Mouse (Mus musculus): ENCODE data around the gene Ralgps1. TPM values are rescaled to one million over a fixed set of nuclear protein-coding genes. Genes with fewer than 3 reads are reported as not detected.
A peak's percentile ranks its signal among the peaks of the same experiment; 100 is the strongest.
"Not testable (repeated sequence)": the region's sequence is repeated elsewhere in the genome, so short reads cannot be mapped to it uniquely, and the experiment has no call there.

The Ralgps1 gene
- polyA plus RNA-seq, 1 experiment from 2014 or later, result 5.2 TPM

GRCm38 (mm10) chr2:33211263-33211662 lies 160.0 kb downstream of the Ralgps1 start:
- H3K9ac ChIP-seq (ENCODE audit: low read length); ATAC-seq (ENCODE audit: low read depth): not testable (repeated sequence)

GRCm38 (mm10) chr2:33210841-33211240 lies 160.4 kb downstream of the Ralgps1 start:
- Histone ChIP-seq H3K9me3 (ENCODE audit: control insufficient read depth, low read length) (no peaks in the 10 kb centered on the region), H3K27ac (ENCODE audit: low read length) (no peak overlapping the region), H3K9ac (ENCODE audit: low read length) (no peak overlapping the region), H3K36me3 (ENCODE audit: control insufficient read depth, insufficient read depth, low read length) (no peaks in the 10 kb centered on the region), H3K4me1 (replicated peaks; ENCODE audit: control insufficient read depth, insufficient read depth, low read length) (peaks cover 7% of the 10 kb centered on the region), H3K4me3 (ENCODE audit: low read length) (no peak overlapping the region), H3K4me2 (ENCODE audit: low read depth, low read length) (no peak overlapping the region), H3K27me3 (ENCODE audit: control insufficient read depth, insufficient read depth, low read depth, low read length) (no peaks in the 10 kb centered on the region)
- no peak for ATAC-seq (ENCODE audit: low read depth)
- 62% methylated on average over 2 of the region's 2 CpGs for WGBS

More at GRCm38 (mm10) chr2:33211263-33211662, 160.0 kb downstream of the Ralgps1 start:
- H3K27me3 ChIP-seq (ENCODE audit: control insufficient read depth, insufficient read depth, low read depth, low read length); H3K4me1 ChIP-seq (replicated peaks; ENCODE audit: control insufficient read depth, insufficient read depth, low read length); H3K27ac ChIP-seq (ENCODE audit: low read length); H3K4me2 ChIP-seq (ENCODE audit: low read depth, low read length); H3K4me3 ChIP-seq (ENCODE audit: low read length); H3K36me3 ChIP-seq (ENCODE audit: control insufficient read depth, insufficient read depth, low read length); H3K9me3 ChIP-seq (ENCODE audit: control insufficient read depth, low read length): not testable (repeated sequence)
- WGBS, result 83% methylated on average over 11 of the region's 11 CpGs

GRCm38 (mm10) chr2:33208134-33208533 lies 163.2 kb downstream of the Ralgps1 start:
- no peak for ATAC-seq (ENCODE audit: low read depth)
- no peaks in the 10 kb centered on the region for H3K27me3 ChIP-seq (ENCODE audit: control insufficient read depth, insufficient read depth, low read depth, low read length)
- no peak overlapping the region for H3K27ac ChIP-seq (ENCODE audit: low read length)
- H3K4me1 ChIP-seq (replicated peaks; ENCODE audit: control insufficient read depth, insufficient read depth, low read length), result peaks cover 19% of the 10 kb centered on the region
- no peak overlapping the region for H3K4me2 ChIP-seq (ENCODE audit: low read depth, low read length)
- H3K36me3 ChIP-seq (ENCODE audit: control insufficient read depth, insufficient read depth, low read length), result no peaks in the 10 kb centered on the region
- H3K4me3 ChIP-seq (ENCODE audit: low read length), result no peak overlapping the region
- 77% methylated on average over 5 of the region's 5 CpGs for WGBS
- H3K9ac ChIP-seq (ENCODE audit: low read length), result no peak overlapping the region
- H3K9me3 ChIP-seq (ENCODE audit: control insufficient read depth, low read length), result no peaks in the 10 kb centered on the region

GRCm38 (mm10) chr2:33207069-33207468 lies 164.2 kb downstream of the Ralgps1 start:
- Histone ChIP-seq H3K4me3 (ENCODE audit: low read length) (no peak overlapping the region), H3K36me3 (ENCODE audit: control insufficient read depth, insufficient read depth, low read length) (no peaks in the 10 kb centered on the region), H3K9ac (ENCODE audit: low read length) (no peak overlapping the region), H3K4me1 (replicated peaks; ENCODE audit: control insufficient read depth, insufficient read depth, low read length) (peaks cover 23% of the 10 kb centered on the region), H3K9me3 (ENCODE audit: control insufficient read depth, low read length) (no peaks in the 10 kb centered on the region), H3K4me2 (ENCODE audit: low read depth, low read length) (no peak overlapping the region), H3K27ac (ENCODE audit: low read length) (no peak overlapping the region), H3K27me3 (ENCODE audit: control insufficient read depth, insufficient read depth, low read depth, low read length) (no peaks in the 10 kb centered on the region)
- no peak for ATAC-seq (ENCODE audit: low read depth)
- WGBS, result 31% methylated on average over 4 of the region's 4 CpGs

GRCm38 (mm10) chr2:33205939-33206525 lies 165.3 kb downstream of the Ralgps1 start:
- Histone ChIP-seq H3K4me1 (replicated peaks; ENCODE audit: control insufficient read depth, insufficient read depth, low read length) (peaks cover 23% of the 10 kb centered on the region), H3K9me3 (ENCODE audit: control insufficient read depth, low read length) (no peaks in the 10 kb centered on the region), H3K4me2 (ENCODE audit: low read depth, low read length) (no peak overlapping the region), H3K36me3 (ENCODE audit: control insufficient read depth, insufficient read depth, low read length) (no peaks in the 10 kb centered on the region), H3K4me3 (ENCODE audit: low read length) (no peak overlapping the region), H3K27me3 (ENCODE audit: control insufficient read depth, insufficient read depth, low read depth, low read length) (no peaks in the 10 kb centered on the region), H3K27ac (ENCODE audit: low read length) (no peak overlapping the region), H3K9ac (ENCODE audit: low read length) (no peak overlapping the region)
- 41% methylated on average over 14 of the region's 14 CpGs for WGBS
- ATAC-seq (ENCODE audit: low read depth), result no peak

- no peak overlapping the region for H3K9ac ChIP-seq (ENCODE audit: low read length)
- peaks cover 23% of the 10 kb centered on the region for H3K4me1 ChIP-seq (replicated peaks; ENCODE audit: control insufficient read depth, insufficient read depth, low read length)
- no peaks in the 10 kb centered on the region for H3K9me3 ChIP-seq (ENCODE audit: control insufficient read depth, low read length)
- peak; percentile 58; the same call in 1 of the 2 replicates for ATAC-seq (ENCODE audit: low read depth)
- no peak overlapping the region for H3K4me3 ChIP-seq (ENCODE audit: low read length)
- H3K27me3 ChIP-seq (ENCODE audit: control insufficient read depth, insufficient read depth, low read depth, low read length), result no peaks in the 10 kb centered on the region
- no peaks in the 10 kb centered on the region for H3K36me3 ChIP-seq (ENCODE audit: control insufficient read depth, insufficient read depth, low read length)
- 40% methylated on average over 5 of the region's 5 CpGs for WGBS
- no peak overlapping the region for H3K4me2 ChIP-seq (ENCODE audit: low read depth, low read length)
- peak overlapping the region; percentile 20; the same call in 1 of the 2 replicates for H3K27ac ChIP-seq (ENCODE audit: low read length)
These were observed 166.3 kb downstream of the Ralgps1 start for GRCm38 (mm10) chr2:33204980-33205379.

GRCm38 (mm10) chr2:33203284-33203683 lies 168.0 kb downstream of the Ralgps1 start:
- H3K4me2 ChIP-seq (ENCODE audit: low read depth, low read length), result no peak overlapping the region
- H3K4me1 ChIP-seq (replicated peaks; ENCODE audit: control insufficient read depth, insufficient read depth, low read length), result peaks cover 23% of the 10 kb centered on the region
- no peaks in the 10 kb centered on the region for H3K36me3 ChIP-seq (ENCODE audit: control insufficient read depth, insufficient read depth, low read length)
- 35% methylated on average over 6 of the region's 6 CpGs for WGBS
- no peak overlapping the region for H3K9ac ChIP-seq (ENCODE audit: low read length)
- no peaks in the 10 kb centered on the region for H3K9me3 ChIP-seq (ENCODE audit: control insufficient read depth, low read length)
- ATAC-seq (ENCODE audit: low read depth), result peak; percentile 72
- no peak overlapping the region for H3K27ac ChIP-seq (ENCODE audit: low read length)
- no peaks in the 10 kb centered on the region for H3K27me3 ChIP-seq (ENCODE audit: control insufficient read depth, insufficient read depth, low read depth, low read length)
- H3K4me3 ChIP-seq (ENCODE audit: low read length), result no peak overlapping the region

- Histone ChIP-seq H3K4me2 (ENCODE audit: low read depth, low read length) (no peak overlapping the region), H3K9me3 (ENCODE audit: control insufficient read depth, low read length) (no peaks in the 10 kb centered on the region), H3K4me3 (ENCODE audit: low read length) (no peak overlapping the region), H3K4me1 (replicated peaks; ENCODE audit: control insufficient read depth, insufficient read depth, low read length) (peaks cover 23% of the 10 kb centered on the region), H3K9ac (ENCODE audit: low read length) (no peak overlapping the region), H3K27ac (ENCODE audit: low read length) (no peak overlapping the region), H3K27me3 (ENCODE audit: control insufficient read depth, insufficient read depth, low read depth, low read length) (no peaks in the 10 kb centered on the region), H3K36me3 (ENCODE audit: control insufficient read depth, insufficient read depth, low read length) (no peaks in the 10 kb centered on the region)
- no peak for ATAC-seq (ENCODE audit: low read depth)
- WGBS, result 70% methylated on average over 14 of the region's 14 CpGs
These were observed 170.8 kb downstream of the Ralgps1 start for GRCm38 (mm10) chr2:33200368-33201068.

GRCm38 (mm10) chr2:33189976-33190375 lies 181.3 kb downstream of the Ralgps1 start:
- Histone ChIP-seq H3K27me3 (ENCODE audit: control insufficient read depth, insufficient read depth, low read depth, low read length) (no peaks in the 10 kb centered on the region), H3K9me3 (ENCODE audit: control insufficient read depth, low read length) (no peaks in the 10 kb centered on the region), H3K4me1 (replicated peaks; ENCODE audit: control insufficient read depth, insufficient read depth, low read length) (no peaks in the 10 kb centered on the region), H3K27ac (ENCODE audit: low read length) (no peak overlapping the region), H3K4me3 (ENCODE audit: low read length) (no peak overlapping the region), H3K4me2 (ENCODE audit: low read depth, low read length) (no peak overlapping the region), H3K36me3 (ENCODE audit: control insufficient read depth, insufficient read depth, low read length) (no peaks in the 10 kb centered on the region), H3K9ac (ENCODE audit: low read length) (no peak overlapping the region)
- WGBS, result 85% methylated on average over 3 of the region's 3 CpGs
- no peak for ATAC-seq (ENCODE audit: low read depth)
